Mouse (Mus musculus): ENCODE data around the gene Grhl3. TPM values are rescaled to one million over a fixed set of nuclear protein-coding genes. Genes with fewer than 3 reads are reported as not detected.

Grhl3 gene
- total RNA-seq, 2 experiments from 2014 or later, result 0.11 TPM; not detected in 1

DNA sequence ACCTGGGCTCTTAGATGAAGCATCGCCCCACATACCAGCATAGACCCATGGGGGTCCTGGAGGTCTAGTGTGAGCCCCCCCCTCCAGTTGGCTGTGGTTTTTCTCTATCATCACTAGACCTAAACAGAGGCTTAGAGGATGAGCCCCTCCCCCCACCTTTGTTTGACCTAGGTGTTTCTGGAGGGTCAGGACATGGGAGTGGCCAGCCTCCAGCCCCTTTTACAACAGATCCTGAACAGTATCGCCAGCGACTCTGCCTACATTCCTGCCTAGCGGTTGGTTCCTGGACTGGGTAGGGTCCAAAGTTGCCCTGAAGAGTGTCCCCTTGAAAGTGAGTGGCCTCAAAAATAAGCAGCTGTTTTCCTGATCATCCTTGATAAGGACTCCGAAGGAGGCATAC, 5.1 kb upstream of the Grhl3 start:
- no peak for DNase-seq (ENCODE audit: low spot score)
- intact Hi-C loops (cut with DNase I), result no loop called here

DNA sequence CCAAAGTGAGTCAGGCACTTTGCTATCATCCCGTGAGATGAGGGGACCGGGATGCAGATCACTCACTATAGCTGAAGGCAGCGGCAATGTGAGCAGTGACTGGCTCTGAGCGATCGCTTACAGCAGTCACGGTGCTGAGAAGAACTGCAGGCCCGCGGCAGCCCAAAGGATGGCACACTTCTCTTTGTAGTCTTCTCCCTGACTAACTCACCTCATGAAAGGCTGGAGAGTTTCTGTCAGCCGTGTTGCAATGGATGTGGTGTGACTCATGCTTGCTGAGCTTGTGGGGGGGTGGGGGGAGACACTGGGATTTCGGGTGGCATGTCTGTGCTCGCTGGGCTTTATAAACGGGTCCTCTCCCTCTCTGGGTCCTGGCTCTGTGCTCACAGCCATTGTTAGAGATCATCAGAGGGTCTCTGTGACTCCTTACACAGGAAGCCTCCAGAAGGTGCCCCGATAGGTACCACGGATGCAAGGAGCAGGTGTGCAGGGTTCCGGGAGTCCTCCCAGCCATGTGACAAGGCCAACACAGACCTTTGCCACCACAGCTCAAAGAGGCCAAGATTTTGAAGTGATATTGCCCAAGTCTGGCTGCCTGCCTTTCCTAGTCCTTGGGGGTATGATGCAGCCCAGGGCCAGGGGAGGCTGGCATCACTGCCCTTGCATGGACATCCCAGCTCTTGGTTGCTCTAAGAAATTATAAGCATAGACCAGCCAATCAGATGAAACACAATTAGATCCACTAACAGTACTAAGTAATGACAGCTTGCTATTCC, 2.1 kb upstream of the Grhl3 start:
- DNase-seq (ENCODE audit: low spot score), result no peak
- intact Hi-C loops (cut with DNase I), result no loop called here

DNA sequence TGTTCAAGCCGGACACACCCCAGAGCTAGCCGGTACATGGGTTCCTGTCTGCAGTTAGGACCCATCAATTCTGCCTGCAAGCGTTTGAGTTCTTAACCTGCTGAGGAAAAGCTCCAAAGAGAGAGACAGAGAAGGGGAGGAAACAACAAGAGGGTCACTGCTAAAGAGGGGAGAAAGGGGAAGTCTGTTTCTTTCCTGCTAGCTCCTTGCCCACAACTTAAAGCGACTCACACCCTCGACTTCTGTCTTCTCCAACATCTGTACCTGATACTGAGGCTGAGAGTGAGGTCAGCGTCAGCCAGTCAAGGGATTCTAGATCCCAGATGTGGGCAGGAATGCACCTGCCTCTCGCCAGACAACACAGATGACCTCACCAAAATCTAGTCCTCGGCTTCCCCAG, 1.2 kb downstream of the Grhl3 start:
- intact Hi-C loops (cut with DNase I), result loop anchor here (5.0 kb wide), 1 partner anchor 55 kb away; no protein-coding TSS in a partner anchor
- no peak for DNase-seq (ENCODE audit: low spot score)

DNA sequence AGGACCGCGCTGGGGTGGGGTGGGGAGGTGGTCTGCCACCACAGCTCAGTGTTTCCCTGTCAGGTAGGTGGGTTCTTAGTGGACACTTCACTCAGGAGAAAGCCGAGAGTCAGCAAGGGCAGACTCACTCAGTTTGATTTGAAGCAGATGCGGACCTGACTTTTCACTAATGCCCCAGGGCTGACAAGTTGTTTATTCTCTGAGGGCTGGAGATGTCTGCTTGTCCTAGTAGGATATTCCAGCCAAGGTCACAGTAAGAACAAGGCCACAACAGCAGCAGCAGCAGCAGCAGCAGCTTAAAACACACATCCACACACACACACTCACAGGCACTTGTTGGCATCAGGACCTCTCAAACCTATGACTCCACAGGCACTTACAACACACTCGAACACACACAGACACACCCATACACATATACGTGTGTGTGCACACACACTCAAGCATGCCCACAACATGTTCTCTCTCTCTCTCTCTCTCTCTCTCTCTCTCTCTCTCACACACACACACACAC, 2.3 kb downstream of the Grhl3 start:
- intact Hi-C loops (cut with DNase I), result loop anchor here (5.0 kb wide), 1 partner anchor 54 kb away; no protein-coding TSS in a partner anchor
- no peak for DNase-seq (ENCODE audit: low spot score)

DNA sequence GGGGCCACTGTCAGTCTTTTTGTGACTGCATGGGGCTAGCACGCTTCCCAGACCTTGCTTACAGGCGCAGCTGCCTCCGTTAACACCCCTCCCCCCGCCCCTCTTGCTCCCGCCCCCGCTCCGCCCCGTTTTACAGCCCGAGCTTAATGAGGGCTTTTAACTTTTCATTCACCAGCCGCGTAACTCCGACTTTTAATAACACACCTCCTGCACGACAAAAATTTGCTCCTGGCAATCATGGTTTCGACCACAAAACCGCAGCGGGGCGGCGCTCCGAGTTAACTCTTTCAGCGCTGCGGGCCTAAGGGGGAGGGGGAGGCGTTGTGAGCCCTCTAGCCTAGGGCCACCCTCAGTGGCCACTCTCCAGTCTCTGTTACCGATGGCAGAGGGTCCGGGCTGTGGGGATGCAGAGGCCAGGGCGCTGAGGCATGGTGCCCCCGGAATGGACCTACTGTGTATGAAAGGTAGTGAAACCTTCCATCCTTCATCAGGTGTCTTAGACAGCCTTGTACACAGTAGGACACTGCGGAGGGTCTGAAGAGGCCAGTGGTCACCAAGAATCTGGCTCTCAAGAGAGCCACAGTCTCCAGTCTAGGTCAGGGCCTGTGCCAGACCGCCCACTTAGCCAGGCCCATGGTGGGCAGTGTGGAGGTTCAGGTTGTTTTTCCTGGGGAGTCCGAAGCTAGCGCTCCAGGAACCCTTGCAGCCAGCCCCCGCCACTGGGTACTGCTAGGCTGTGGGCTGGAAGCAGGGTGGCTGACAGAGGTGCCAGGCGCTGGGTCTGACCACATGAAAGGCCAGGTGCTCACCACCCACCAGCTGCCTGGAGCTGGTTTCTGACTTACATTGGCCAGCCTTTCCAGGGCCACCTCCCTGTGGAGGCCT, 3.0 kb downstream of the Grhl3 start:
- intact Hi-C loops (cut with DNase I), result loop anchor here (5.0 kb wide), 1 partner anchor 53 kb away; no protein-coding TSS in a partner anchor
- no peak for DNase-seq (ENCODE audit: low spot score)

DNA sequence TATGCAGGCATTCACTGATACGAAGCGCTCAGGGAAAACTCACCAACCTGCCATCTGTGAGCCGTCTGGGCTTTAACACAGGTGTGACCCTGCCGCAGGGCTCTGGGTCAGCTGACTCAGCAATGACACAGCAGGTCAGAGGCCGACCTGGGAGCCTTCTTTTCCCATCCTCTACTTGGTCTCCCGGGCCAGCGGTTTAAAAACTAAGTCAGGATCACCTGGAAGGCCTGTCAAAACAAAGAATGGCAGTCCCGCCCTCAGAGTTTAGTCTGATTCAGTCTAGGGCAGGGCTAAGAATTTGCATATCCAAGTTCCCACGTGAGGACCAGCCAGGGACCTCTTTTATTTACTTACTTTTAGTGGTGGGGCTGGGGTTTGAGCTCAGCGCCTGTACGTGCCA, 4.2 kb downstream of the Grhl3 start:
- intact Hi-C loops (cut with DNase I), result no loop called here
- DNase-seq (ENCODE audit: low spot score), result no peak

DNA sequence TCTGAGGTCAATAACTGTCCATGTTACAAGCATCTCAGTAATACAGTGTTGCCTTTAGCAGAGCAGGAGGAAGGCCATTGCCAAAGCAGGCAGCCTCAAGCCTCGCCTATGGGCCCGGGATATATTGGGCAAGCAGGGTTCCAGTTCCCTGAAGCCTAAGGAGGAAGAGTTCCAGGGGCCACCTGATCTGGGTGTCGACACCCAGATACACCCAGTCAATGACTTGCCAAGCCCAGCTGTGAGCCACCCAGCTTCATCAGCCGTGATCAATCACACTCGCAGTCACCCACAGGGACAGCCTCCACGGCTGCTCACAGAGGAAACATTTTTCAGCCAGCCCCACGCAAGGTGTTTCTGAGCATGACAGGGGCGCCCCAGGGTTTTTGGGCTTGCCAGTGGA, 5.9 kb downstream of the Grhl3 start:
- intact Hi-C loops (cut with DNase I), result no loop called here

DNA sequence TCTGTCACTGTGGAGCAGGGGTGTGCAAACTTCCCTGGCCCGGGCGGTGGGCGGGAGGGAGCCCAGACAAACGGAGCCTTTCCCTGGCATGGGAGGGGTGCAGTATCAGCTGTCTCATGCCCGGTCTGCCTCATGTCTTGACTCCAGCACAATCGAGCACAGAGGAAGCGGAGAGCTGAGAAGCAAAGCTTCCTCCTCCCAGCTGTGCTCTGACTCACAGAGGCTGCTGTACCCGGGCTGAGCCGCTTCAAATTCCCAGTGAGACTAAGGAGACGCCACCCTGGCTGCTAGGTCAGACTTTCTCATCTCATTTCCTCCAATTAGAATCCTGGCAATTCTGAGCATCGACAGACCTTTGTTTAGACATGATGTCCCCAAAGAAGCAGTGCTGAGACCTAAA, 6.4 kb downstream of the Grhl3 start:
- DNase-seq (ENCODE audit: low spot score), result peak; percentile 24
- intact Hi-C loops (cut with DNase I), result no loop called here

More for the DNA sequence above, 5.9 kb downstream of the Grhl3 start:
- DNase-seq (ENCODE audit: low spot score), result no peak

DNA sequence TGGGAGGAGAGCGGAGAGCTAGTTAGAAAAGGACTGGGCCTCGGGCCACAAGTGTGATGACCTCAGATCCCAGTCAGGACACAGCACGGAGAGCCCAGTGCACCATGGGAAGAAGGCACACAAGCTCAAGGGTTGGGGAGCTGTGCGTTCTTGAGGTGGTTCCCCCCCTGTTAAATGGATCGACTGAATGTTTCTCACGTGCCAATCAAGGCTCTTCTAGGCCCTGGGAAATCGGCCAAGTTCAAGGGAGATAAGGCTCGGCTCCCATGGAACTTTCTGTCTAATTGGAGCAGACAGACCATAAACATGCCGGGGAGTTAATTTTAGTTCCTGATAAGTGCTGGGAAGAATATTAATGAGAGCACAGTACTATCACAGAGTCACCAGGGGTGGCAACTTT, 8.0 kb downstream of the Grhl3 start:
- intact Hi-C loops (cut with DNase I), result loop anchor here (1.0 kb wide), 1 partner anchor 89 kb away; no protein-coding TSS in a partner anchor
- DNase-seq (ENCODE audit: low spot score), result peak; percentile 45

DNA sequence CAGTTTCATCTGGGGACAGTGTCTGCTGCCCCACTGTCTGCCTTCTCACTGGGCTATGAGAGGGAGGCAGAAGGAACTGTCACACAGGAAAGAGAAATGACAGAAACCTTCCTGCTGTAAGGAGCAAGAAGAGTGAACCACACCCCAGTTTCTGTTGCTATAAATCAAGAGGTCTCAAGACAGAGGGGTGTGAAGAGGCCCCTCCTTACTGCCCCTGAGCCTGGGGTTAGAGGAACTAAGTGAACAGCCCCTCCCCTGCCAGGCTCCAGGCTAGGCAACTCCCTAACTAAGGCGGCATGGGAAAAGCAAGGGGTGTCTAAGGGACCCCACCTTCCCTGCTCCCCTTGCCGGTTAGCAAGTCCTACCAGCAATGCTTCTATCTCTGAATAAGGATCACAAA, 9.6 kb downstream of the Grhl3 start:
- intact Hi-C loops (cut with DNase I), result no loop called here

DNA sequence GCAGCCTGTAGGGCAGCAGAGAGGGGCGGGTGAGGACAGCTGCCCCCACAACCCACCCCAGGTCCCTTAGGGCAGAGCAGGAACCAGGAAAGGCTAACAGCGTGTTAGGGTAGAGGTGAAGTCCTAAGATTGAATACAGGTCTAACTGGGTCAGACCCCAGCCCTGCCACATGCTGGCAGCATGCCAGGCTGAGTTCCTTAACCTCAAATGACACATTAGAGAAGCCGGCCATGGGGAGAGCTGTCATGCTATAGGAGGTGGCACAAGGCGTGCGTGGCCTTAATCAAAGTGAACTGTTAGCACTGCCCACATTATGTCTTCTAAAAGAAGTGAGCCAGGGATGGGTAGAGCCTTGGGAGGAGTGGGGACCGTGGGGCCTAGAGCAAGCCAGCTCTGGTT, 24.1 kb downstream of the Grhl3 start:
- intact Hi-C loops (cut with DNase I), result no loop called here
- DNase-seq (ENCODE audit: low spot score), result no peak

More for the DNA sequence above, 9.6 kb downstream of the Grhl3 start:
- DNase-seq (ENCODE audit: low spot score), result no peak

DNA sequence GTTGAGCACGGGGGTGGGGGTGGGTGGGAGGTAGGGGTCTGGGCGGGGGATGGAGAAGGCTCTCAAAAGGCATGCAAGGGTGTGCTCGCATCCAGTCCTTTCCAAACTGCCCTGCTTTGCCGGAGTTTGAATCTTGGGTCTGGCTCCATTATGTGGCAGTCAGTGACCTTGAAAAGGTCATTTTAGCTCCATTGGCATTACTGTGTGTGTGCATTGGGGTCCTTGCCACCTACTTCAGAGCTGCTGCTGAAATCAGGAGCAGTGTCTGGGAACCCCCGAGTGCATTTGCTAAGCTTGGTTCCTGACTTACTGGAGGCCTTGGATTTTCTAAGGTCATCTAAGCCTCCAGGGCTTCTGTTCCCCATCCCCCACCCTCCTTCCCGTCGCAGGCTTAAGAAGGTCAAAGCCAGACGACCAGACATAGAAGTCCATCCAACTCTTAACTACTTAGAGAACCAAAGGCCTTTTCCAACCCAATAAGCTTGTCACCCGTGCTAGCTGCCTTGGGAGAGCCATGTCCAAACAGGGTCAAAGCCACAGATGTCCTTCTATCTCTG, 24.8 kb downstream of the Grhl3 start:
- intact Hi-C loops (cut with DNase I), result no loop called here
- DNase-seq (ENCODE audit: low spot score), result no peak

DNA sequence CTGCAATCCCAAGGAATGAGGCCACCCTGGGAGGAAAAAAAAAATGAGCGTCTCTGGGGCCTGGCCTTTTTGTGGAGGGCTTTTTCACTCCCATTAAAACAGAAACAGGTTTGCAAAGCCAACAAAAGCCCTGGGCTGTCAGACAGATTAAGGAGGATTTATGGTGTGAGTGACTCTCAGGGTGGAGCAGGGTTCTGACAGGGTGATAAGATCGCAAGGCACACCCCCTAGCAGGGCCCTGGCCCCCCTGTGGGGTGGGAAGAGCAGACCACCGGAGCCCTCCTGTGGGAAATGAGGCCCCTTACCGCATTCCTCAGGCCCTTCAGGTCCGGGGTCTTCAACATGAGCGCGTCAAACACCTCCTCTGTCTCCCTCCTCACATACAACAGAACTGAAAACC, 25.3 kb downstream of the Grhl3 start:
- DNase-seq (ENCODE audit: low spot score), result no peak

DNA sequence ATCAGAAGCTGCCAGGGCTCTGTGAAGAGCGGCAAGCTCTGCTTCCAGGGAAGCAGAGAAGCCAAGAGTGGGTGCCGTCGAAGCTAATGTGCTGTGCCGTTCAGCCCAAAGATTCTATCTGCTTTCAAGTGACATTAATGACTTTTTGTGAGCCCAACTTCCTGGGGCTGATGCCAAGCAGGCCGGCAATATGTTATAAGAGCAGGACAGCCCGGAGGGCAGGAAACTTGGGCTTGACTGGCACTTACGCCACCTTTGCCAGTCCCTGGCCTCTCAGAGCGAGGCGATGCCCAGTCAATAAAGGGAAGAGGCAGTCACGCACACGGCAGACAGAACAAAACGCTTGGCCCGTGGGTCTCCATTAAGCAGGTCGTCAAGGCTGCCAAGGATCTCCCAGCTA, 25.9 kb downstream of the Grhl3 start:
- DNase-seq (ENCODE audit: low spot score), result no peak
- intact Hi-C loops (cut with DNase I), result no loop called here

More for the DNA sequence above, 25.3 kb downstream of the Grhl3 start:
- intact Hi-C loops (cut with DNase I), result no loop called here

DNA sequence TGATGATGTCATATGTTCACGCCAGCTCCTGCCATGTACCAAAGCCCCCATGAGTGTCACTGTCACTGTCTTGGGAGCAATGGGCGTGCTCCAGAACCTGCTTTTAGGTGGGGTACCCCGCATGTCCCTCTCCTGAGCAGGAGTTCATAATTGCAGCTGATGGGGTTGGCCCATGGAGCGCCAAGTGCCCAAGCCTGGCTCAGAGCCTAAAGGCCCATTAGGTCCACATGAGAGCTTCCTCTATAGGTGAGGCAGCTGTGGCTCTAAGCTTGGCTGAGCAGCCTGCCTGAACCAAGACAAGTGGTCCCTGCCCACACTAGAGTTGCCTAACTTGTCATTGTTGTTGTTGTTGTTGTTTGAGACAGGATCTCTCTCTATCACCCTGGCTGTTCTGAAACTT, 26.6 kb downstream of the Grhl3 start:
- intact Hi-C loops (cut with DNase I), result no loop called here
- no peak for DNase-seq (ENCODE audit: low spot score)

DNA sequence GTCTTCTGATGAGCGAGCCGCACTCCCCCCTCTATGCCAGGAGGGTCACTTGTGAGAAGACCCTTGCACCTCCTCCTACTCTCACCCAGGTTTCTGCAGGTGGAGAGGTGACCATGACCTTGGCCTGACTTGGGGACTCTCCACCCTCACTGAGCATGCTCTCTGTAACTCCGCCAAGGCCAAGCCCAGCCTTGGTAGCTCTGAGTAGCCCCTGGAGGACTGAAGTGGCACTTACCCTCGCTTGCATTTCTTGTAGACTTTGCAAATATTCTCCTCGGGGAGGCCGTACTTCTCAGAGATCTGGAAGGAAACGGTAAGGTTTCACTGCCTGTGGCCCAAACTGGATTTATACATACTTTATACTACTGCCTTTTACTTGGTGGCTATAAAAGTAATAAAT, 27.4 kb downstream of the Grhl3 start:
- no peak for DNase-seq (ENCODE audit: low spot score)
- intact Hi-C loops (cut with DNase I), result no loop called here

DNA sequence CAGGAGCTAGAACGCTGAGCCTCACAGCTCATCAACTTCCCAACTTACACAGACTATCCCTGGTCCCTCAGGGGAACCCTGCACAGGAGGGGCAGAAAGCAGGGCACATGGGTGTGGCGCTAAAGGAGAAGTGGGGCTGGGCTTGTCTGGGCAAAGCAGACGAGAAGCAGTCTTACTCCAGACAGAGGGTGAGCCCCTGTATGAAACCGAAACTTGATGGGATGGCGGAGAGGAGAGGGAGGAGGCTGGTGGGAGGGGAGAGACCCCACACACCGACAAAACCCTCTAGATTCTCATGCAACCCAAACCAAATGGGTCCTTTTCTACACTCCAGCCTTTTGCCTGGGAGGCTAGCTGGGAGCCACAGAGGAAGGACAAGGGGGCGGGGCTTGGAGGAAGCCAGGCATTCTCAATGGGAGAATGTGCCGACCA, 28.3 kb downstream of the Grhl3 start:
- intact Hi-C loops (cut with DNase I), result no loop called here
- peak; percentile 22 for DNase-seq (ENCODE audit: low spot score)

DNA sequence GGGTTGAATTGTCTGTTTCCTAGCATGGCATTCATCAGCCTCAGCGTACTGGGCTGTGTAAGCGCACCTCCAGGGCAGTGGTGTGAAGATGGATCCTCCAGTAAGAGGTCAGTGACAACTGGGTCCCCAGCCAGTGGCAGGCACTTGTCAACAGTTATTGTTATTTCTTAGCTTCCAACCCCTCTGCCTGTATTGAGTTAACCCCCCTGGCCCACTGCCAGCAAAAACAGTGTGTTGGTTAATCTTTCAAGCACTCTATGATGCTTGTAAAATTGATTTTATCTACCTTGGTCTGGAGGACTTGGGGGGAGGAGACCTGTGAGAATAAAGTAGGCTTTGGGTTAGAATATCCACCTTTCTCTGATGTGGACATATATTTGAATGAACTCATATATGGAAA, 29.1 kb downstream of the Grhl3 start:
- no peak for DNase-seq (ENCODE audit: low spot score)
- intact Hi-C loops (cut with DNase I), result no loop called here

DNA sequence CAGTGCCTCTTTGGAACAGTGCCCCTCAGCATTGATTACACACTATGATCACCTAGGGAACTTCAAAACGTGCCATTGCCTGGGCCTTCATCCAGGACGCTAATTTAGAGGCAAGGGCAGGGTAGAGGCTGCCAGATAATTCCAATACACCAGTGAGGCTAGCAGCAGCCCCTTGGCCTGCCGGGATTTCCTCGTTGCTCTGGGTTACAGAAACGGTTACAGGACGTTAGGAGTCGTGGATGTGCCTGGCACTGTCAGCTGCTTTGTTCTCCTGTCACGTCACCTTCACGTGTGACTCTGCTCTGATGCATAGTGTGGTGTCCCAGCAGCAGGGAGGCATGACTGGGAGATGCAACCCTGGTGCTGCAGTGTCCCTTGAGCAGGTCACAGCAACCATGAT, 33.4 kb downstream of the Grhl3 start:
- intact Hi-C loops (cut with DNase I), result no loop called here

DNA sequence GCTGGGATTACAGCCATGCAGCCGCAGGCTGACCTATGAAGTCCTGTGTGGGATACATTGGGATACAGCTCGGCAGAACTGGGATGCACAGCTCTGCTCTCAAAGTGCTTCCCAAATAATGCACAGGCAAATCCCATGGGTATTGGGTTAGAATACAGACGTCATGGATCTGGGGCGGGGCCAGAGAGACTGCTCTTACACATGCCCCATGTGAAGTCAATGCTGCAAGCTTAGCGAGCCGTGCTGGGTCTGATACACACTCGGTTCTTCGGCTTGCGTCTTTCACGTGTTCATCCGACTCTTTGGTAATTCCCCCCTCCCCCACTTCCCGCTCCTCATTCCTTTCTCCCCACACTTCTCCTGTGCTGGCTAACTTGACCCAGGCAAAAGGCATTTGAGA, 34.4 kb downstream of the Grhl3 start:
- no peak for DNase-seq (ENCODE audit: low spot score)
- intact Hi-C loops (cut with DNase I), result no loop called here

More for the DNA sequence above, 33.4 kb downstream of the Grhl3 start:
- DNase-seq (ENCODE audit: low spot score), result no peak
